Mouse (Mus musculus): ENCODE results near the gene Spock1. TPM values are rescaled to one million over a fixed set of nuclear protein-coding genes. Genes with fewer than 3 reads are reported as not detected.
A peak's percentile ranks its signal among the peaks of the same experiment; 100 is the strongest.

Spock1 gene
- total RNA-seq, 2 experiments from 2014 or later: 269 to 303 TPM

DNA sequence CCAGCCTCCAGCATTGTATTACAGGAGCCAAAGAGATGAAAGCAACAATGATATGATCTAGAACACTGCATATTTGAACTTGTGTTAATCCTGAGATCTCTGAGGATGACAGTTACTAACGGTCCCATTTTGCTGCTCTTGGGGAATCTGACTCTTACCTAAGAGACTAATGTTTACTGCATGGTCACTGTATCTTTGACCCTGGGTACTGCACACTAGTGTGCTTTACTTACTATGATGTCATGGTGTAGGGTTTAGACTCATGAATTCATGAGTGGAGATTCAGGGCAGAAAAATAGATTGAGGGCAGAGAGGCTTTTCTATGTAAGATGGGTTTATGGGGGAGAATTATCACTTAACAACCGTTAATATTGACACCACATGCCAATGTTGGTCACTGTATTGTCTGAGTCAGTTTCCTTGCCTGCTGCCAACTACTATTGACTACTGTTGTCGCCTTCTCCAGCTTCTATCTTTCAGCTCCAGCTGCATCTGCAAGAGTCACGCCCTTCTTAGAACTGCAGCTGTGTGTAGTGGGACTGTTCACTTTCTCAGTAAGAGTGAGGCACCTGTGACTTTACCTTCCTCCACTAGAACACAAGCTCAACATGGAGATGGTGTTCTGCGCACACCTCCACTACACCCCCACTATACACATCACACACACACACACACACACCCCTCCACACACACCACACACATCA is 330.4 kb downstream of the Spock1 start:
- DNase-seq (ENCODE audit: low spot score in 2 of 2): no peak
- intact Hi-C loops (cut with DNase I): no loop called here

DNA sequence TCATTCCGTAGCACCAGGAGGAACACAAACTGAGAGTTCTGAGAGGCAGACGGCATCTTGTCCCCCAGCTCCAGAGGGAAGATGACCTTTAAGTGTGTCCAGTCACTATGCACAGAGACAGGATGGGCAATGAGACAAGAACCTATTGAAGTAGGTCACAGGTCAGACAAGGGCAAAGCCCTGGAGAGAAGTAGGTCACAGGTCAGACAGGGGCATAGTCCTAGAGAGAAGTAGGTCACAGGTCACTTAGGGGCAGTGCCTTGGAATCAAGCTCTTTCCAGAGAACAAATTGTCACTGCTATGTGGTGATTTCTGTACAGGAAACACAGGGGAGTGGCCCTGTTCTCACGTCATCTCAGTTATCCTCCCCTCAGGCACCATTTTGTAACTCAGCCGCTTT is 334.6 kb downstream of the Spock1 start:
- intact Hi-C loops (cut with DNase I): no loop called here
- no peak for DNase-seq (ENCODE audit: low spot score in 2 of 2)

DNA sequence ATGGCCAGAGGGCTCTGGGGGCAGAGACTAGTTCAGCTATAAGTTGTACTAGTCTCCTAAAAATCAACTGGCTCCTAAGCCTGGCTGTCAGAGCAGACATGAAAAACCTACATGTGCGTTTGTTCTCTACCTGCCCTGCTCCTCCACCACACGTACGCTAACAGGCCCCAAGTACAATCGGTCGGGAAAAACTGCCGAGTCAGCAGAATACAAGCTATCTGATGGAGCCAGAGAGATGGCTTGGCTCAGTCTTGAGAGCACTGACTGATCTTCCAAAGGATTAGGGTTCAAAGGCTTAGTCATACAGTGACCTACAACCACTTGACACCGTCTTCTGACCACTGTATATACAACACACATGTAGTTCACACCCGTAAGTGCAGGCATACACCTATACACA is 339.7 kb downstream of the Spock1 start:
- intact Hi-C loops (cut with DNase I): no loop called here
- no peak for DNase-seq (ENCODE audit: low spot score in 2 of 2)

DNA sequence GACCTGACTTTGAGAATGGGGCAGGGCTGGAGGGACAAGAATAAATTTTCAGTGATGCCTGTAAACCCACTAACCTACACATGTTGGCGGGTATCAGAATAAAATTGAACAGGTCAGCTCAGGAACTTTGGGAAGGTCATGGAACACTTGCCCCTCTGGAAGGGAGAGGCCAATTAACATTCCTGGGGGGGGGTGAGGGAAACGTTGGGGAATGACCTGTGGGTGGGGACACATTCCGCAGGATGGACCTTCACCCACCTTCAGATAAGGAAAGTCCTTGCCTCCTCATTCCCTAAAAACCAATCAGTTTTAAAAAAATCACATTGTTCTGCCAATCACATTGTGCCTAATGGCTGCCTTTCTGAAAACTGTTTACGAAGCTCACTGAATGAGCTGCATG is 352.9 kb downstream of the Spock1 start:
- no peak for DNase-seq (ENCODE audit: low spot score in 2 of 2)
- intact Hi-C loops (cut with DNase I): no loop called here

DNA sequence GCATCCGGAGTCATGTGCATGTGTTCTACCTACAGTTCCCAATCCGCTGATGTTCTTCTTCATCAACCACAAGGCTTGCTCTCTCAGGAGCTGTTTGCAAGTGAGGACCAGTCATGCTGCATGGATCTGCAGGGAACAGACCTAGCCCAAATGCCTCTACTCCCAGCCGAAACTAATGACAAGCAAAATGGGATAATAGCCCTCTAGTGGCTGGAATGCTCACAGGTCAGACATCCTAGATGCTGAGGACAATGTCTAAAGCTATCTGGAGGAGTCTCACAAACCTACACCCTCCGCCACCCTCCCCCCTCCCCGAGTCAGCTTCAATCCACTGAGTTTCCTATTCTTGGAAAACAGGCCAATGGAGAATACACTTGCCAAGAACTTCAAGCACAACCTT is 358.4 kb downstream of the Spock1 start:
- no peak for DNase-seq (ENCODE audit: low spot score in 2 of 2)
- intact Hi-C loops (cut with DNase I): no loop called here

DNA sequence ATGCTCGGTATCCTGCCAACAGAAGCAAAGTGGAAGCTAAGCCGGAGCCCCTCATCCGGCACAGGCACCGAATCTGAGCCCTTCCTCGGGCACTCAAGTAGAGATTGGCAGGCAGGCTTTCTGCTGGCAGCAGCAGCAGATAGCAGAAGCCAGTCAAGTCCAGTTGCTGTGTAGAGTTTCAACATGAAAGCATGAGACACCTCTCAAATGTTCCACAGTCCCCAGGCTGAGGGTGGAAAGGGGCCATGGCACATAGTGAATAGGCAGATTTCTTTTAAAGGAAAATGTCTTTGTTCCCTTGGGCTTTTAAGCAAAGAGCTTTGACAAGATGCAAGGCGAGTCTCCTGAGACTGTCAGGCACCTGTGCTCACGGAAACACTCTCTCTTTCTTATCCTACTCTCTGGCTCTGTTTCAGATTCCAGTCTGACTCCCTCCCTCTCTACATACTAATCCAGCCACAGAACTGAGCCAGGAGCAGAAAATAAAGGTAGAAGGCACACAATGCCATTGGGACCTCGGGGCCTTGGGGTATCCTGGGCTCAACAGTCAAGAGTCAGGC is 371.1 kb downstream of the Spock1 start:
- intact Hi-C loops (cut with DNase I): no loop called here
- no peak for DNase-seq (ENCODE audit: low spot score in 2 of 2)

DNA sequence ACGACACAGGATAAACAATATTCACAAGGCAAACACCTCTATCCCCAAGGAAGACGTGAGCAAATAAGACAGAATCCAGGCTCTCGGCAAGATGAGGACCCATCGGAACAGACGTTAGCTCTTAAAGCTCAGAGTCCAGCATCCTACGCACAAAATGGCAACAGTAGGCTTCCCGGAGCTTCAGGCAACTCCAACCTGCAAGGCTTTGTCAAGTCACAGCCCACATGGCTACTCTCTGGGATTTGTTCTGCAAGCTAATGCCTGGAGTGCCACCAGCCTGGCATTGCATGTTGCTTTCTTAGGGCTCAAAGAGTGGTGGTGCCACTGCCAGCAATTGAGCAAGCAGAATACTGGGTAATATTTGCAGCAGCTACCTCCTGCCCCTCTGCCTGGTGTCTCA is 373.8 kb downstream of the Spock1 start:
- DNase-seq (ENCODE audit: low spot score in 2 of 2): no peak
- intact Hi-C loops (cut with DNase I): no loop called here

DNA sequence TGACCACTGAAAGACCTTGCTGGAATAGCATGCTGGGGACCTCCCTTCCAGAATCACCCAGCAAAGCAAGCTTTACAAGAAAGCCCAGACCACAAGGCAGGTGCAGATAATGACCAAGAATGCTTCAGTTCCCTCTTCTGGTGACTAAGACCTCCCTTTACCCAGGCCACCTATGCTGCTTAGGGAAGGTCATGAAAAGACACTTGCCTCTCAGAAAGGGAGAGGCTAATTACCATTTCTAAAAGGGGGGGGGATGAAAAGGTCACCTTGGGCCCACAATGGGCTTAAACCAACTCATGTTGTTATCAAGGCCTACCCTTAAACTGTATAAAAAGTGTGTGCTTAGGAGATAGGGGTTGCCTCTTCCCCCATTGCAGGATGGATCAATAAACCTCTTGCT is 382.2 kb downstream of the Spock1 start:
- intact Hi-C loops (cut with DNase I): loop anchor here (10.0 kb wide), 2 partner anchors 109 to 379 kb away; partner anchors contain the start of gene Spock1
- no peak for DNase-seq (ENCODE audit: low spot score in 2 of 2)

DNA sequence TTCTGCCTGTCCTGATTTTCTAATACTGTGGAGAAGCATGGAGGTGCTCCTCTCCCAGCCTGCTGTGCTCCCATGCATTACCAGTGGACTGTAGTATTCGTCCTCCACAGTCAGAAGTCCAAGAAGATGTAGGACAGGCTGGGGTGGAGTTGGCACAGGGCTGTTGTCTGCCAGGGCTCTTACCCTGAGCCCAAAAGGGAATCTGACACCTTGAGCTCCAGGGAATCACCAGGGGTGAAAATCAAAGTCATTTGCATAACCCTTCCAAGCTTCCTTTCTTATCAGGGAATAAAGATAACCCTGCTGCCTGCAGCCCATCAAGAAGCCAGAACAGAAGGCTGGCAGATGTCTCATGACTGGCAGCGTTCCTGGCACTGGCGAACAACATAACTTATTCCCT is 383.6 kb downstream of the Spock1 start:
- DNase-seq (ENCODE audit: low spot score in 2 of 2): no peak
- intact Hi-C loops (cut with DNase I): loop anchor here (10.0 kb wide), 2 partner anchors 110 to 380 kb away; partner anchors contain the start of gene Spock1

DNA sequence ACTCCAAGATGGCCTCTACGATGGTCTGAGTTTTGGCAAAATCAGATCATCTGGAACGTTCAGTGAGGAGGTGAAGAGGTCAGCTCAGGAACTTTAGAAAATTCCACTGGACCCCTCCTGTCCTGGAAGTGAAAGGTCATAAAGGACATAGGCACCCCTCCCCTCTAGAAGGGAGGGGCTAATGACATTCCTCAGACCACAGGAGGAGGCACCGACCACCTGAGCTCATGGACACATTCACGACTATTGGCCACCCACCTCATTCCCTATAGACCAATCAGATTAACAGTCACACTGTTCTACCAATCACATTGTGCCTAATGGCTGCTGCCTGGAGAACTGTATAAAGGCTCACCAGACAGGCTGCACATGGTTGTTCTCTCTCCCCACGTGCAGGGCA is 384.8 kb downstream of the Spock1 start:
- DNase-seq (ENCODE audit: low spot score in 2 of 2): no peak
- intact Hi-C loops (cut with DNase I): loop anchor here (10.0 kb wide), 2 partner anchors 111 to 381 kb away; partner anchors contain the start of gene Spock1

DNA sequence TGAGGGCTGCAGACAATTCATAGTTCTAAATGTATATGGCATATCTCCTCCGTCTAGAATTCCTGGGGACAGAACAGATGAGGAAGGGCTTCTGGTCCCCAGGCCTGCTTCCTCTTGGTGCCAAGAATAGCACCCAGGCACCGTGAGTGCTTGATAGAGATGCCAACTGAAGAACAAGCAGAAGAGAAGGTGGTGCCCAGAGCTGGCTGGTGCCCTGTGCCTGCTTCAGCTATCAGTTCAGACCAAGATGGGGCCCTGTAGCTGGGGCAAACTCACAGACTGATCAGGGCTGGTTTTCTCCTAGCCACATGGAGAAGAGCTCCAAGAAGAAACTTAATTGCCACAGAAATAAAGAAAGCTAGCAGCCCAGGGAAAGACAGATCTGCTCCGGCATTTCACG is 385.8 kb downstream of the Spock1 start:
- intact Hi-C loops (cut with DNase I): loop anchor here (10.0 kb wide), 2 partner anchors 112 to 382 kb away; partner anchors contain the start of gene Spock1
- DNase-seq (ENCODE audit: low spot score in 2 of 2): no peak

DNA sequence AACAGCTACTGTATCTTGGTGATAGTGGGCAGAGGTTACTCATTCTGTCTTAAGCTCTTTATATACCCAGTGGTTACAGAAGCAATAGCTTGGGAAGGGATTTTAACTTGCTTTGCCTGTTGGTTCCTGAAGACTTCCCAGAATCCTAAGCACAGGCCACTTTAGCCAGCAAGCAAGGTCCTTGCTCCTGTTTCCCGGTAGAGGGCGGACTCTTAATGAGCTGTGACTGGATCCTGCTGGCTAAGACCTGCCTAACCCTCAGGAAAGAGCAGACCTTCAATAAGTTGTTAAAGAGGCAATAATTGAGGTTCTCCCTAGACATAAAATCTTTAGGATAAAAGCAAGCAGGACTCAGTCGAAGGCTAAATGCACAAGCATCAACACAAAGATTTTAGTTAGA is 387.0 kb downstream of the Spock1 start:
- intact Hi-C loops (cut with DNase I): loop anchor here (10.0 kb wide), 2 partner anchors 114 to 384 kb away; partner anchors contain the start of gene Spock1
- DNase-seq (ENCODE audit: low spot score in 2 of 2): no peak

DNA sequence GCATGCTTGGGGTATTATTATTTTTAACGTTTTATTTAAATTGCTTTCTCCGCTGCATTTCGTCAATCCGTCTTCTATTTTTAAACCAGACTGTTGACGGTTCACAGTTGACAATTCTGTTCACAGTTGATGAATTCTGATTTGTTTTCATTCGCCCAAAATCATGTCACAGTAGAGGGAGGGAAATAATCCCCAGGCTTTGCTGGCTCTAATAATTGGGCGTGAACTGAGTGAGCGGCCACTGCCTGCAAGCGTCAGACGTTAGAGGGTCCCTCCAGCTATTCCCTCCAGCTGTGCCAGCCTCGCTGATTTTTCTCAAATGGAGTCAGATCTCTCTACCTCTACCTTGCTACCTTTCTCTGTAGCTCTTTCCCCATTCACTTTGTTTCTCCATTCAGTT is 388.3 kb downstream of the Spock1 start:
- intact Hi-C loops (cut with DNase I): loop anchor here (10.0 kb wide), 2 partner anchors 115 to 385 kb away; partner anchors contain the start of gene Spock1
- DNase-seq (ENCODE audit: low spot score in 2 of 2): no peak

DNA sequence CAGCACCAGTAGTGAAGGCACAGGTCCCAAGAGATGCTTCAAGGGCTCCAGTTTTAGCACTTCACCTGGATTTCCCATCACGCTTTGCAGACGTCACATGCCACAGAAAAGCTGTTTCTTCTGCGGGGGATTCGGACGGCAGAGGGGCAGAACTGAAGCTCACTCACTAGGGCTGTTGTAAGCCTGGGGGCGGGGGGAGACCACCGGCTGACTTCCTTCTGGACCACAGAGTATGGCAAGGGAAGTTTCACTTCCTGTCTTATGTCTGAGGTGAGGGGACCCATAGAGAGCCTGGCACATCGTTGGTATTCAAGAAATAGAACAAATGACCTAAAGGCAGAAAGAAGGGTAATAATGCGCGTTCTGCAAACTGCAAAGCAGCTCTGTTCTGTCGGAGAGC is 392.4 kb downstream of the Spock1 start:
- intact Hi-C loops (cut with DNase I): no loop called here
- no peak for DNase-seq (ENCODE audit: low spot score in 2 of 2)

DNA sequence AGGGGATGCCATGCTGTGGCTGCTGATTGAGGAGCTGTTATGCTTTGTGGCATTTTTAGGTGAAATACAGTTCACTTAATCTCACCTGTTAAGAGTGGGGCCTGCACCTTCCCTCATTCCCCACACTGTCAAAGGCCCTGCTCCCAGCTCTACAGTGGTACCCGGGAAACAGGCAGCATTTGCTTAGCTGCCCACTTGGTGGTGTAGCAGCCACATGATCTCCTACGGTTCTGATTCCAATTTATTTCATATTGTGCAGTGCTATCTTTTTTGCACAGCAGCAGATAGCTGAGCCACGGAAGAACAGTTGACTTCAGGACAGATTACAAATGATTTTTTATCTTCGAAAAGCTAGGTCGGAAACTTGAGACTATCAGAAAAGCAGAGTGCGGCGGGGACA is 406.6 kb downstream of the Spock1 start:
- DNase-seq (ENCODE audit: low spot score in 2 of 2): no peak

DNA sequence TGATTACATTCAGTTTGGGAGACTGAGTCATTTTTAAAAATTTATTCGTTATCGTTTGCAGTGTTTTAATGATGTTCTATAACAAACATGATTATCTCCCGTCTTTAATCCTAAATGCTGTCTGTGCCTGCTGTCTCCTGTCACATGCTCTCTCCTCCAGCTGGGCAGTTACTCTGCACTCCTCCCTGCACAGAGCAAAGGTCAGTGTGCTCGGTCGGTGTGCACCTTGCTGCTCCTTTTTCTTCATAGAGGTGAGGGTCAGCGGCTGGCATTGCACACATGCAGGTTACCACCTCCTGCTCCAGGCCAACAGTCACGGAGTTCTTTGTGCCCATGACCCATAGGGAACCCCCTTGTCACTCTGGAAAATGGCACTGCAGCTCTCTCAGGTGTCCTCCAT is 411.4 kb downstream of the Spock1 start:
- no peak for DNase-seq (ENCODE audit: low spot score in 2 of 2)
- intact Hi-C loops (cut with DNase I): no loop called here

More for the DNA sequence above, 406.6 kb downstream of the Spock1 start:
- intact Hi-C loops (cut with DNase I): no loop called here

DNA sequence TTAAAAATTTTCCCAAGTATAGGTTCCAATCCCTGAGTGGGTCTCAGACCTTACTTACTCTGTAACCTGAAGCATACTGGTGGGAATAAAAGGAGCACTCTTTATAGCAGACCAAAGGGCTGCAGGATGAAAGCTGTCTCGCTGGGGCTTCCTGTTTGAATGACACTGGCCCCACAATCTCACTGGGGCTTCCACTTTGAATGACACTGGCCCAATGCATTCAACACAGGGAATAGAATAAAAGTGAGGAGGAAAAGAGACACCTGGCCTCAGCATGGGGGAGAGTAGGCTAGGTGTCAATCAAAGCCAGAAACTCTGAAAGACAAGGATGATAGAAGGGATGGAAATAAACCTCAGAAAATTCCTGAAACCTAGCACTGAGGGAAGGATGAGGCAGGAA is 413.3 kb downstream of the Spock1 start:
- intact Hi-C loops (cut with DNase I): no loop called here
- no peak for DNase-seq (ENCODE audit: low spot score in 2 of 2)

DNA sequence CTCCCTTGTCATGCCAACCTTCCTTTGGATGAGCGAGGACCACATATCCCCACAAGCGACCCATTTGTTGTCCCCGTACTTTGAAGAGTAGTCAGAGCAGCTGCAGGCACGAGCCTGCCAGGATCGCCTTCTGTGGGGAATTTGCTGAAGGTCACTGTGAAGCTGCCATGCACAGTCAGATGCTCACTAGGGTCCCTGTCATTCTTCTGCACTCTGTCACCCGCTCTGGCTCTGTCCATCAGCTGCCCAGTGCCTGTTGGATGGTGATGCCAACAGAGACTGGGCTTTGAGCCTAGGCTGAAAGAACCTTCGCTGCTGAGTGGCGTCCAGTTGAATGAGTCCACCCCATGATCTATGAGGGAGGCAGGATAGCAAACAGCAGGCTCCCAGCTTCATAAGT is 419.2 kb downstream of the Spock1 start:
- intact Hi-C loops (cut with DNase I): no loop called here
- no peak for DNase-seq (ENCODE audit: low spot score in 2 of 2)

DNA sequence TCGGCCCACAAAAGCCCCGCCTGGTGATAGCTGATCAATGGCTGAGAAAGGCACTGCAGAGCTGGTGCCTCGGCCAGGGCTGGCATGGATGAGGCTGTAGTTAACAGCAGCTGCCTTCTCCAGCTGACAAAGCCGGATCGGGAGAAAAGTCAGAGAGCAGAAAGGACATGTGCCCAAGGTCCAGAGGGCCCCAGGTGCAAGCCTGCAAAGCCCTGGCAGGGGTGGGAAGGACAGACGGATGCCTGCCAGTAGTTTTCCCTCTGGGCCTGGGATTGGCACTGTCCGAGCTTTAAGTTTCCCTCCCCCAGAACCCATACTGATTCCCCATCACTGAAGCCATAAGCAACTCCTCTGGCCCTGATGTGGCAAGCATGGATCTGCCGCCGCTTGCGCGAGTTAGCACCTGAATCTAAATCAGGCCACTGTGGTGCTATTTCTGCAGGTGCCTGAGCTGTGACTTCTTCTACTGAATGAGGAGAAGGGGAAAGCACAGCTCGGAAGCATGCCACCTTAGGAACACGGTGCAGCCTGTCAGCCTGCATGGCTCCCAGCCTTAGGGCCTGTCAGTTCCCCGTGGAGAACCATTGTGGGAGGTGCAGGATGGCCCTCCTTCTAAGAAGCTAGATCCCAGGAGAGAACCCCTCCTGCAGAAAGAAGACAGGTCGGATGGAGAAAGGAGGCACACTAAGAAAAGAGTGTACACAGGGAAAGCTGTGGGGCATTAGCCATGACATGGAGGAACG is 423.5 kb downstream of the Spock1 start:
- DNase-seq (ENCODE audit: low spot score in 2 of 2): no peak
- intact Hi-C loops (cut with DNase I): no loop called here

DNA sequence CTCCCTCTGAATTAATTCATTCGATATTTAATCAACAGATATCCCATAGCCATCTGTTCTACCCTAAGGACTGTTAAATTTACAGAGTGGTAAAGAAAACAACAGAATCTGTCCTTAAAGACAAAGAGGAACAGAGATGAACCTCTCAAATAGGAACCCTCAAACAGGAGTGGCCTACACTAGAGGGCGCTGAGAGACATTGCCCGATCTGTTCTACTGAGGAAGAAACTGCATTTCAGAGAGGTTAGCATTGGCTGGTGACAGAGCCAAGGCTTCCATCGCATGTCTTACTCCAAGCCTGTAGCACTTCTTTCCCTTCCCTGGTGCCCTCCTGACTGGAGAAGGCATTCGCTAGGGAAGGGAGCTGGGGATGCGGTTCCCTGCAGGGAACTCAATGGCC is 431.4 kb downstream of the Spock1 start:
- peak; percentile 28 to 45 for DNase-seq (ENCODE audit: low spot score in 2 of 2)
- intact Hi-C loops (cut with DNase I): loop anchor here (10.0 kb wide), 2 partner anchors 192 to 428 kb away; partner anchors contain the start of gene Spock1
